Mouse (Mus musculus): ENCODE measurements at regions not wholly inside any gene's neighbourhood (a gene's known extent, or its start where the extent isn't known, plus 50 kb on each side); places are given as distances from the start of the nearest gene placed in this dataset.

- Histone ChIP-seq H3K9me3 (replicated peaks; ENCODE audit: control insufficient read depth, low read length) (no peaks in the 10 kb centered on the region), H3K4me1 (ENCODE audit: control insufficient read depth, insufficient read depth, low read length) (no peaks in the 10 kb centered on the region), H3K27me3 (ENCODE audit: control insufficient read depth, insufficient read depth, low read length) (no peaks in the 10 kb centered on the region), H3K4me3 (ENCODE audit: low read depth, low read length) (no peak overlapping the region), H3K36me3 (replicated peaks; ENCODE audit: control insufficient read depth, insufficient read depth, low read depth, low read length) (no peaks in the 10 kb centered on the region), H3K9ac (replicated peaks; ENCODE audit: low read length) (no peak overlapping the region), H3K27ac (replicated peaks; ENCODE audit: low read depth, low read length) (no peak overlapping the region), H3K4me2 (ENCODE audit: low read depth, low read length) (no peak overlapping the region)
- no peak for ATAC-seq (replicated peaks; ENCODE audit: insufficient number of reproducible peaks, low FRiP score, low TSS enrichment, low read depth)
- 14% methylated on average over 5 of the region's 5 CpGs for WGBS
- peak; percentile 64 for DNase-seq (ENCODE audit: low spot score)
Observed at GRCm38 (mm10) chr6:43021967-43022366, 73.1 kb downstream of the Olfr444 start.
